Mouse (Mus musculus) gonadal fat pad, adult 2 months (tissue): Measurements from ENCODE around the gene Smco3. TPM values are rescaled to one million over a fixed set of nuclear protein-coding genes. Genes with fewer than 3 reads are reported as not detected.
"Not testable (repeated sequence)": the region's sequence is repeated elsewhere in the genome, so short reads cannot be mapped to it uniquely, and the experiment has no call there.

Source experiments
- DNase-seq: peaks from one replicate; pipeline ENCODE4 v3.0.0-alpha.2; 2012; ENCODE audit warnings: low read depth
- polyA plus RNA-seq: library from polyadenylated mRNA; depleted of rRNA; stranded (reverse); fragments of >200 nt; gene quantifications from 2 replicates; pipeline ENCODE4 v1.2.3, GENCODE M21; 2012; rRNA removed

Gene Smco3
- polyA plus RNA-seq, 1 experiment: 0.12 TPM

- DNase-seq: no peak
These were observed 30.4 kb downstream of the Smco3 start for GRCm38 (mm10) chr6:136804705-136805408.

- DNase-seq: no peak
These were observed 31.3 kb downstream of the Smco3 start, which contains the start of gene Hist4h4 for GRCm38 (mm10) chr6:136803739-136804633. Gene Hist4h4 (minus strand): TSS chr6:136804415.

GRCm38 (mm10) chr6:136803093-136803738, 32.0 kb downstream of the Smco3 start:
- DNase-seq: no peak

- no peak for DNase-seq
These were observed 34.0 kb downstream of the Smco3 start for GRCm38 (mm10) chr6:136801274-136801673.

- no peak for DNase-seq
These were observed 34.5 kb downstream of the Smco3 start for GRCm38 (mm10) chr6:136800710-136801109.

- not testable (repeated sequence) for DNase-seq
These were observed 37.2 kb downstream of the Smco3 start for GRCm38 (mm10) chr6:136797874-136798693.

- no peak for DNase-seq
These were observed 39.4 kb downstream of the Smco3 start for GRCm38 (mm10) chr6:136795850-136796249.

- no peak for DNase-seq
These were observed 40.1 kb downstream of the Smco3 start for GRCm38 (mm10) chr6:136795110-136795509.

GRCm38 (mm10) chr6:136793831-136794525, 41.3 kb downstream of the Smco3 start:
- DNase-seq: no peak

GRCm38 (mm10) chr6:136792884-136793758, 42.1 kb downstream of the Smco3 start:
- DNase-seq: no peak

- no peak for DNase-seq
These were observed 45.8 kb downstream of the Smco3 start for GRCm38 (mm10) chr6:136789391-136789971.

- no peak for DNase-seq
These were observed 52.5 kb downstream of the Smco3 start for GRCm38 (mm10) chr6:136782761-136783160.

- no peak for DNase-seq
These were observed 53.1 kb downstream of the Smco3 start for GRCm38 (mm10) chr6:136782146-136782545.

- no peak for DNase-seq
These were observed 53.8 kb downstream of the Smco3 start, which contains the start of gene Gucy2c for GRCm38 (mm10) chr6:136781377-136781986. Gene Gucy2c (minus strand): TSS chr6:136781765.

Other genes with a start within 250 kb of the Smco3 start
- gene Plbd1, start 173.5 kb downstream of the Smco3 start, polyA plus RNA-seq: 21.5 and 35.8 TPM in 2 replicates
- 0.04 and 0.09 TPM in 2 replicates for gene Gucy2c, start 53.7 kb downstream of the Smco3 start, polyA plus RNA-seq
- 0.66 and 0.97 TPM in 2 replicates for gene Hist4h4, start 31.0 kb downstream of the Smco3 start, polyA plus RNA-seq
- 224 and 310 TPM in 2 replicates for gene H2afj, start 27.2 kb downstream of the Smco3 start, polyA plus RNA-seq
- 0.86 and 2.3 TPM in 2 replicates for gene BC049715, start 7.8 kb downstream of the Smco3 start, polyA plus RNA-seq
- 25.2 and 34.8 TPM in 2 replicates for gene Wbp11, start 7.2 kb downstream of the Smco3 start, polyA plus RNA-seq
- gene Art4, start 22.3 kb upstream of the Smco3 start, polyA plus RNA-seq: 10.3 and 12.8 TPM in 2 replicates
- 1,037 and 1,559 TPM in 2 replicates for gene Mgp, start 40.4 kb upstream of the Smco3 start, polyA plus RNA-seq
- 0.08 TPM in 2 replicates for gene Erp27, start 86.7 kb upstream of the Smco3 start, polyA plus RNA-seq
- 0.30 and 23.6 TPM in 2 replicates for gene Pde6h, start 88.4 kb upstream of the Smco3 start, polyA plus RNA-seq
- gene Arhgdib, start 106.4 kb upstream of the Smco3 start, polyA plus RNA-seq: 46.4 and 53.8 TPM in 2 replicates